Mouse (Mus musculus): Measurements from ENCODE around the gene Kcnq4. TPM values are rescaled to one million over a fixed set of nuclear protein-coding genes. Genes with fewer than 3 reads are reported as not detected.

The Kcnq4 gene
- polyA plus RNA-seq, 1 experiment from 2014 or later: 3.9 TPM

DNA sequence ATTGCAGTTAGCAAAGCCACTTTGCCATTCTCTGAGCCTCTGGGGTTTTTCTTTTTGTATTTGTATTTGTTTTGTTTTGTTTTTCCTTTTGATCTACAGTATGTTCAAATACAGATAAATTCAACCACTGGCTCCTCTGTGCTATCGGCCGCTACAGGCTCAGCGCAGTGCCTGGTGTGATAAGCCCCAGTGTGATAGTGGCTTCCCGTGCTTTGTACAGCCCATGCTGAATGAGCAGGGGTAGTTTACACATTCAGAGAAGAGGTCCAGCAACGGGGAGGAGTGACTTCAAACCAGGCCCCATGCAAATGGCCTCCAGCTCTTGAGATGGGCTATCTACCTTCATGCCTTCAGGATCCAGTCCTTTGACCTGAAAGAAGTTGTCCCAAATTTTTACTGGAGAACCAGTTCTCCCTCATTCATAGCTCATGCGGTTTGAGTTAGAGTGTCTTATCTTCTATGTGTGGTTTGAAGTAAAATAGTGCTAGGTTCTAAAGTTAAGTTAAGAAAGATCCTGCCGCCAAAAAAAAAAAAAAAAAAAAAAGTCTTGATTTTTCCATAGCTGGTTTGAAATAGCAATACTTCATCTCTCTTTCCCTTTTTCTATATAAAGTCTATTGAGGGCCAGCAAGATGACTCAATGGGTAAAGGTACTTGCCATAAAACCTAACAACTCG is 73.5 kb downstream of the Kcnq4 start:
- no peak for ATAC-seq
- no peak for DNase-seq (ENCODE audit: low spot score)

DNA sequence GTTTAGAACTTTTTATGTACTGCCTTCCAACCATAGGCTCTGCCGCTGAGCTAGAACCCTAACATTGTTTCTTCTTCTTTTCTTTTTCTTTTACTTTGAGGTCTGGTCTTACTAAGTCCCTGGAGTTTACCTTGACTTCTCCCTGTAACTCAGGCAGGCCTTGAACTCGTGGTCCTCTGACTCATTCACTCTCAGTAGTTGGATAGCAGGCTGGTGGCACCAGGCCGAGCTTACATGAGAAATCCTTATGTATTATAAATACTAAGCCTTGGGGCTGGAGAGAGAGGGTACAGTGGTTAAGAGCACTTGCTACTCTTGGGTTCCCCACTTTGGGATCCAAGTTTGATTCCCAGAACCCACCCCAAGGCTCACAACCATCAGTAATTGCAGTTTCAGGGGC is 74.8 kb downstream of the Kcnq4 start:
- Histone ChIP-seq H3K4me3 (ENCODE audit: low read depth, low read length) (no peak overlapping the region), H3K4me2 (replicated peaks; ENCODE audit: low read depth, low read length) (no peak overlapping the region), H3K4me1 (ENCODE audit: insufficient read depth, low read depth, low read length) (no peaks in the 10 kb centered on the region), H3K27me3 (replicated peaks; ENCODE audit: insufficient read depth, low read length) (no peaks in the 10 kb centered on the region; the same call in 1 of the 2 replicates), H3K9ac (replicated peaks; ENCODE audit: low read depth) (no peak overlapping the region), H3K36me3 (ENCODE audit: insufficient read depth, low read length) (no peaks in the 10 kb centered on the region), H3K9me3 (ENCODE audit: low read length) (no peaks in the 10 kb centered on the region), H3K27ac (ENCODE audit: low read length) (no peak overlapping the region)
- no peak for TF ChIP-seq EP300 (IDR thresholded peaks at IDR 0.05)
- no peak for TF ChIP-seq CTCF (IDR thresholded peaks at IDR 0.05)
- 85% methylated on average over 3 of the region's 3 CpGs for WGBS
- DNase-seq (ENCODE audit: low spot score) (no peak), ATAC-seq (no peak)

More for the DNA sequence above, 73.5 kb downstream of the Kcnq4 start:
- no peak overlapping the region for H3K27ac ChIP-seq (ENCODE audit: low read length)
- no peaks in the 10 kb centered on the region; the same call in 1 of the 2 replicates for H3K27me3 ChIP-seq (replicated peaks; ENCODE audit: insufficient read depth, low read length)
- TF ChIP-seq CTCF (IDR thresholded peaks at IDR 0.05): no peak
- no peak for TF ChIP-seq EP300 (IDR thresholded peaks at IDR 0.05)
- no peaks in the 10 kb centered on the region for H3K9me3 ChIP-seq (ENCODE audit: low read length)
- no peak overlapping the region for H3K4me3 ChIP-seq (ENCODE audit: low read depth, low read length)
- H3K36me3 ChIP-seq (ENCODE audit: insufficient read depth, low read length): no peaks in the 10 kb centered on the region
- no peak overlapping the region for H3K4me2 ChIP-seq (replicated peaks; ENCODE audit: low read depth, low read length)
- H3K4me1 ChIP-seq (ENCODE audit: insufficient read depth, low read depth, low read length): no peaks in the 10 kb centered on the region
- no peak overlapping the region for H3K9ac ChIP-seq (replicated peaks; ENCODE audit: low read depth)
- WGBS: 64% methylated on average over 8 of the region's 8 CpGs

DNA sequence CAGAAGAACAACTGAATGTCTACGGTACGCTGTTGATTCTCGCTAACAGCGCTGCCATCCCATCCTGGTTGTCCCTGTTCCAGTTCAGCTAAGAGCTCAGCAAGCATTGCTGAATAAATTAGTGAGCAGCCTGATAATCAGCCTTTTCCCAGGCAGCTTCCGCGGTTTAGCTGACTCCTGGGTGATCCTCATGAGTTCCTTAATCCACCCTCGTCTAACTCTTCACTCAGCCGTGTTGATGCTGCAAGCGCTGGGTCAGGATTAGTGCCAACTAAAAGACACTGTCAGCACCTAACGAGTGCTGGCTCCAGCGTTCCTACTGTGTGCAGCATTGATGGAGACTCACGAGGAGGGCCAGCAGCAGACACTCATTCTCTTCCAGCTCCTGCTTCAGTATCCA is 77.4 kb downstream of the Kcnq4 start:
- peaks cover 5% of the 10 kb centered on the region for H3K27me3 ChIP-seq (replicated peaks; ENCODE audit: insufficient read depth, low read length)
- ATAC-seq (no peak), DNase-seq (ENCODE audit: low spot score) (no peak)
- TF ChIP-seq CTCF (IDR thresholded peaks at IDR 0.05) (no peak), EP300 (IDR thresholded peaks at IDR 0.05) (no peak)
- no peak overlapping the region for H3K4me3 ChIP-seq (ENCODE audit: low read depth, low read length)
- H3K4me2 ChIP-seq (replicated peaks; ENCODE audit: low read depth, low read length): no peak overlapping the region
- H3K27ac ChIP-seq (ENCODE audit: low read length): no peak overlapping the region
- no peaks in the 10 kb centered on the region for H3K36me3 ChIP-seq (ENCODE audit: insufficient read depth, low read length)
- no peak overlapping the region for H3K9ac ChIP-seq (replicated peaks; ENCODE audit: low read depth)
- no peaks in the 10 kb centered on the region for H3K9me3 ChIP-seq (ENCODE audit: low read length)
- WGBS: 54% methylated on average over 12 of the region's 12 CpGs
- H3K4me1 ChIP-seq (ENCODE audit: insufficient read depth, low read depth, low read length): 0 out of 2 replicates have a peak, but pooled peaks cover 6% of the 10 kb centered on the region

DNA sequence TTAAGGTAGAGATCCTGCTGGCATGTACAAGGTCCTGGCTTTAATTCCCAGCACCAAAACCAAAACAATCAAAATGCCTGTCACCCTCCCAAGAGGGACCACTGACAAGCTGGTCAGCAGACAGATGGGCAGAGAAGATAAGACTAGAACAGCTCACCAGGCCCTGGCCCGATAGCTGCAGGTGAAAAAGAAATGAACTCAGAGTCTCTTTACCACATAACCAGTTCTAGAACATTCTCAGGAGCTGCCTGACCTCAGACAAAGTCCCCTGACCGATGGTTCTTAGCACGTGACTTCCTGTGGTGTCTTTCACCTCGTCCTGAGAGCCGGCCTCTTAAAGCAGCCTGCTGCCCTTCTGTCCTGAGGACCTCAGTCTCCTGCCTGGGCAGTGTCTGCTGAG is 78.8 kb downstream of the Kcnq4 start:
- Histone ChIP-seq H3K27me3 (replicated peaks; ENCODE audit: insufficient read depth, low read length) (peaks cover 5% of the 10 kb centered on the region), H3K27ac (ENCODE audit: low read length) (no peak overlapping the region), H3K36me3 (ENCODE audit: insufficient read depth, low read length) (no peaks in the 10 kb centered on the region), H3K4me2 (replicated peaks; ENCODE audit: low read depth, low read length) (no peak overlapping the region), H3K9ac (replicated peaks; ENCODE audit: low read depth) (no peak overlapping the region), H3K4me3 (ENCODE audit: low read depth, low read length) (no peak overlapping the region), H3K9me3 (ENCODE audit: low read length) (no peaks in the 10 kb centered on the region), H3K4me1 (ENCODE audit: insufficient read depth, low read depth, low read length) (0 out of 2 replicates have a peak, but pooled peaks cover 6% of the 10 kb centered on the region)
- TF ChIP-seq CTCF (IDR thresholded peaks at IDR 0.05) (no peak), EP300 (IDR thresholded peaks at IDR 0.05) (no peak)
- WGBS: 47% methylated on average over 5 of the region's 5 CpGs
- ATAC-seq (no peak), DNase-seq (ENCODE audit: low spot score) (no peak)

DNA sequence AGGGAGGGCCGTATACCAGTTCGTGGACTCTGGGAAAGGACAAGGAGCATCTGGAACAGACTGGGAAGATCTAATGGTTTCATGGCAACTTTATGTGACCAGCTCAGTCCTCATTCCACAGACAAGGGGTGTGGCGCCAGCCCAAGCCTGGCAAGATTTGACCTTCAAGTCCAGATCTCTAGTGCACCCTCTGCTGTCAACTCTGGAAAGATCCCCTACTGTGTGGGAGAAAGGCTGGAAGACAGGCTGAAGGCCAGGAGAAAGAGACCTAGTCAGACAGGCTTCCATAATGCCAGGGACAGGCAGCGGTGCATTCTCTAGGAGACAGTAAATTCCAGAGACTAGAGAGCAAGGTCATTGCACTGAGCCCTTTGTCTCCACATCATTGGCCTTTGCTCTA is 79.9 kb downstream of the Kcnq4 start:
- Histone ChIP-seq H3K4me2 (replicated peaks; ENCODE audit: low read depth, low read length) (no peak overlapping the region), H3K4me1 (ENCODE audit: insufficient read depth, low read depth, low read length) (0 out of 2 replicates have a peak, but pooled peaks cover 6% of the 10 kb centered on the region), H3K27ac (ENCODE audit: low read length) (no peak overlapping the region), H3K27me3 (replicated peaks; ENCODE audit: insufficient read depth, low read length) (peaks cover 5% of the 10 kb centered on the region), H3K36me3 (ENCODE audit: insufficient read depth, low read length) (no peaks in the 10 kb centered on the region), H3K4me3 (ENCODE audit: low read depth, low read length) (no peak overlapping the region), H3K9ac (replicated peaks; ENCODE audit: low read depth) (no peak overlapping the region), H3K9me3 (ENCODE audit: low read length) (no peaks in the 10 kb centered on the region)
- no peak for ATAC-seq
- peak; percentile 23 for DNase-seq (ENCODE audit: low spot score)
- WGBS: 97% methylated on average over 4 of the region's 4 CpGs
- TF ChIP-seq CTCF (IDR thresholded peaks at IDR 0.05) (peak; percentile 38), EP300 (IDR thresholded peaks at IDR 0.05) (no peak)

DNA sequence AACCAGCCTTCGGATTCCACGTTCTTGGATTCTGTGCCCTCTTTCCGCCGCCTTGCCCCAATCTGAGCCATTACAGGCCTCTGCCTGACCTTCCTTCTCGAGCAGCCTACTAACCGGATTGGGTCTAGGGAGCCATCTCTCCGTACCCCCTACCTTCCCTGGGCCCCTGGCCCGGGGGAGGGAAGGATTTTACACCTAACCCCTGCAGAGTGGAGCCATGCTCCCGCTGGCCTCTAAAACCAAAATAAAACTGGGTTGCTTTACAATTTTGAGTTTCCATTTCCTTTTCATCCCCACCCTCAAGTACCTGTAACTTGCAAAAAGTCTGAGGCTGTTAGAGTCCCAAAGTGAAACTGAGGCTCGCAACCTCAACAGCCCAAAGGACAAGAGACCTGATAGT is 80.9 kb downstream of the Kcnq4 start:
- no peak for TF ChIP-seq EP300 (IDR thresholded peaks at IDR 0.05)
- TF ChIP-seq CTCF (IDR thresholded peaks at IDR 0.05): no peak
- H3K9me3 ChIP-seq (ENCODE audit: low read length): no peaks in the 10 kb centered on the region
- peak overlapping the region; percentile 0; the same call in 1 of the 2 replicates for H3K9ac ChIP-seq (replicated peaks; ENCODE audit: low read depth)
- no peak for ATAC-seq
- peaks cover 5% of the 10 kb centered on the region for H3K27me3 ChIP-seq (replicated peaks; ENCODE audit: insufficient read depth, low read length)
- no peak overlapping the region for H3K27ac ChIP-seq (ENCODE audit: low read length)
- peak overlapping the region; percentile 53 for H3K4me3 ChIP-seq (ENCODE audit: low read depth, low read length)
- H3K4me1 ChIP-seq (ENCODE audit: insufficient read depth, low read depth, low read length): 0 out of 2 replicates have a peak, but pooled peaks cover 6% of the 10 kb centered on the region
- WGBS: 24% methylated on average over 10 of the region's 10 CpGs
- H3K4me2 ChIP-seq (replicated peaks; ENCODE audit: low read depth, low read length): peak overlapping the region; percentile 100
- no peaks in the 10 kb centered on the region for H3K36me3 ChIP-seq (ENCODE audit: insufficient read depth, low read length)
- no peak for DNase-seq (ENCODE audit: low spot score)
